Comparison of ENCODE assay signal across 10 mouse cellular contexts in the genomic region with DNA sequence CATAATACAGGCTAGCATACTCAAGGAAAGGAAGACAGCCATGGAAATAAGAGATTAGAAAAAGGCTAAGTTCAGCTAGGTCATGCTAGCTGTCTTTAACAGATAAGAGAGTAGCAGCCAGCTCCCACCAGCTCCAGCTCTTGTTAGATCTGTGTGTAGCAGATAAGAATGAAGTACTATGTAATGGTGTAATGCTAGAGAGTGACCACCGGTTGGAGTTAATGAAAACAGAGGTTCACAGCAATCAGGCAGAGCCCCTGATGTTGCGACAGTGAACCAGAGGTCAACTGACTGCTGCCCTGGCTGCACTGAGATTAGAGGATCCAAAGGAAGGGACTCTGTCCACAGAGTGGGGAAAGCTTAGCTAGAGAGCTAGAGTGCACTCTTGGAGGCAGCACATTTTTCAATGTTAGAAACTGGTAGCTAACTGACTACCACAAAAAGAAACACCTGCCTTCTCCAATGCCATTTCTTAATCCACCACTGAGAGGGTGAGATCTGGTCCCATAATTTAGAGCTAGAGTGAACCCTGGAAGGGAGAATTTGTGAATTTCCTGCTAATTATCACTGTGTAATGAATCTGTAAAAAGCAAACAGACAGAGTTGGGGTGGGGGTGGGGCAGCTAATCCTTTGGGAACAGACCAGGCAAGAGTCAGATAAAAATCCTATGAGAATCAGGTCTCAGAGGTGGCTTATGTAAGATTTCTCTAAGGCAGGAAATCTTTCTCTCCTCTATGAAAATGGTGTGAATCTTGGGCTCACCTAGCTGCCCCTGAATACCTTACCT. TPM values are rescaled to one million over a fixed set of nuclear protein-coding genes. Genes with fewer than 3 reads are reported as not detected.
DNase-seq lines count a peak whose midpoint lies in the region; ATAC-seq and TF ChIP-seq lines count a peak whose summit lies in the region.
"Had no signal": no experiment of that assay in that cellular context is flagged by ENCODE, and none has a peak within 500 bp of the region (broad histone marks: within the 10 kb centered on the region; RNA-seq: fewer than 3 reads in every experiment).

No protein-coding gene starts in this region.

- no peak for TF ChIP-seq CTCF in midbrain, postnatal 0 days (IDR thresholded peaks at IDR 0.05)

- 19% methylated on average over 2 of the region's 2 CpGs for WGBS in midbrain, embryonic 11.5 days
- WGBS in midbrain, postnatal 0 days: 31% methylated on average over 2 of the region's 2 CpGs

- H3K27me3 ChIP-seq in midbrain, embryonic 11.5 days (ENCODE audit: control insufficient read depth, insufficient read depth, low read length): no peaks in the 10 kb centered on the region
- H3K27me3 ChIP-seq in midbrain, postnatal 0 days (ENCODE audit: insufficient read depth, low read length): no peaks in the 10 kb centered on the region

- no peak overlapping the region for H3K4me2 ChIP-seq in midbrain, embryonic 11.5 days
- H3K4me2 ChIP-seq in midbrain, postnatal 0 days (ENCODE audit: low read depth, low read length, poor library complexity, severe bottlenecking): no peak overlapping the region

- no peaks in the 10 kb centered on the region for H3K36me3 ChIP-seq in midbrain, embryonic 11.5 days (ENCODE audit: control insufficient read depth, insufficient read depth, low read length)
- H3K36me3 ChIP-seq in midbrain, postnatal 0 days (ENCODE audit: insufficient read depth, low read length): no peaks in the 10 kb centered on the region
- H3K36me3 ChIP-seq: limb, embryonic 10.5 days had no signal

- no peak overlapping the region; the same call in 1 of the 2 replicates for H3K27ac ChIP-seq in midbrain, embryonic 11.5 days (ENCODE audit: low read depth, low read length)
- H3K27ac ChIP-seq in midbrain, postnatal 0 days (ENCODE audit: low read depth, low read length): no peak overlapping the region
- H3K27ac ChIP-seq: limb, embryonic 10.5 days had no signal

- no peaks in the 10 kb centered on the region for H3K4me1 ChIP-seq in midbrain, embryonic 11.5 days (ENCODE audit: control insufficient read depth, insufficient read depth, low read length)
- no peaks in the 10 kb centered on the region for H3K4me1 ChIP-seq in midbrain, postnatal 0 days (ENCODE audit: insufficient read depth, low read length)
- H3K4me1 ChIP-seq: limb, embryonic 10.5 days had no signal

- H3K4me3 ChIP-seq in midbrain, embryonic 11.5 days (ENCODE audit: low read depth, low read length): no peak overlapping the region
- H3K4me3 ChIP-seq in midbrain, postnatal 0 days (ENCODE audit: low read depth, low read length): no peak overlapping the region
- H3K4me3 ChIP-seq: limb, embryonic 10.5 days had no signal

- ATAC-seq in midbrain, embryonic 11.5 days (ENCODE audit: low FRiP score): peak; percentile 83
- no peak for ATAC-seq in midbrain, postnatal 0 days (ENCODE audit: low FRiP score)
- peak; percentile 56 to 77 for ATAC-seq in hematopoietic stem cell, adult 5-6 weeks (replicated peaks in 1 of 2; ENCODE audit: insufficient read depth in 1 of 2, low FRiP score in 2 of 2, low TSS enrichment in 1 of 2, low read depth in 1 of 2, poor library complexity in 2 of 2, severe bottlenecking in 2 of 2)

- DNase-seq in adrenal gland, postnatal 10 days: peak; percentile 9
- no peak for DNase-seq in adrenal gland, postnatal 4 days (ENCODE audit: low spot score in 2 of 2)
- no peak for DNase-seq in midbrain, embryonic 11.5 days (ENCODE audit: low spot score, missing footprints)
- no peak for DNase-seq in midbrain, postnatal 0 days (ENCODE audit: low spot score)
- peak; percentile 7 for DNase-seq in mesoderm, embryonic 11.5 days (ENCODE audit: low read depth, low spot score)
- DNase-seq in left cerebral cortex, postnatal 10 days (ENCODE audit: extremely low spot score in 1 of 2, low spot score in 2 of 2): no peak
- no peak for DNase-seq in gastrocnemius, postnatal 4 days (ENCODE audit: low spot score in 2 of 2)

- no peaks in the 10 kb centered on the region for H3K9me3 ChIP-seq in midbrain, embryonic 11.5 days (ENCODE audit: control insufficient read depth, low read length)
- no peaks in the 10 kb centered on the region for H3K9me3 ChIP-seq in midbrain, postnatal 0 days (ENCODE audit: low read length)
- H3K9me3 ChIP-seq: limb, embryonic 10.5 days had no signal

- intact Hi-C loops in left cerebral cortex, postnatal 10 days (cut with DNase I): no loop called here

- H3K9ac ChIP-seq in midbrain, embryonic 11.5 days (ENCODE audit: low read length): no peak overlapping the region
- no peak overlapping the region for H3K9ac ChIP-seq in midbrain, postnatal 0 days (replicated peaks; ENCODE audit: low read length, poor library complexity, severe bottlenecking)

RNA-seq across cellular contexts. Expression of a gene that starts 16.0 kb away (rescaled TPM):
- 1 to 10 TPM in 1 of 2 experiments, under 1 TPM in 1; 0.69 to 1.6 TPM for total RNA-seq in adrenal gland, postnatal 10 days (2021)
- 1 to 10 TPM; 1.2 to 1.7 TPM for total RNA-seq in adrenal gland, postnatal 4 days (2021)
- polyA plus RNA-seq in midbrain, embryonic 11.5 days (2014; fragmentation: Nextera tagmentation; extraction: Ambion mirVana): 0.36 TPM in 1 of 2 replicates, not detected in the other
- total RNA-seq in midbrain, postnatal 0 days (2014; rRNA removed): 2.6 and 3.7 TPM in 2 replicates
- polyA plus RNA-seq in midbrain, postnatal 0 days (2015; fragmentation: Nextera tagmentation; extraction: Ambion mirVana): 1.0 and 1.2 TPM in 2 replicates
- total RNA-seq in hematopoietic stem cell, adult 5-6 weeks (2017): 5.9 and 15.4 TPM in 2 replicates
- under 1 TPM in 1 of 2 experiments, not detected in 1; 0.13 TPM for total RNA-seq in left cerebral cortex, postnatal 10 days (2021)
- under 1 TPM; 0.13 to 0.42 TPM for total RNA-seq in gastrocnemius, postnatal 4 days (2021)
- polyA plus RNA-seq: limb, embryonic 10.5 days had no signal

RNA-seq across cellular contexts. Expression of a gene that starts 16.2 kb away (rescaled TPM):
- under 1 TPM in 1 of 2 experiments, not detected in 1; 0.09 TPM for total RNA-seq in adrenal gland, postnatal 10 days (2021)
- total RNA-seq in adrenal gland, postnatal 4 days (2021): under 1 TPM in 1 of 2 experiments, not detected in 1; 0.20 TPM
- 0.25 TPM in 1 of 2 replicates, not detected in the other for polyA plus RNA-seq in midbrain, embryonic 11.5 days (2014; fragmentation: Nextera tagmentation; extraction: Ambion mirVana)
- total RNA-seq in midbrain, postnatal 0 days (2014; rRNA removed): 0.14 and 0.38 TPM in 2 replicates
- 0.07 and 0.17 TPM in 2 replicates for polyA plus RNA-seq in midbrain, postnatal 0 days (2015; fragmentation: Nextera tagmentation; extraction: Ambion mirVana)
- 0.74 and 1.4 TPM in 2 replicates for total RNA-seq in hematopoietic stem cell, adult 5-6 weeks (2017)
- total RNA-seq in left cerebral cortex, postnatal 10 days (2021): under 1 TPM; 0.30 to 0.47 TPM
- total RNA-seq in gastrocnemius, postnatal 4 days (2021): under 1 TPM in 1 of 2 experiments, not detected in 1; 0.10 TPM
- total RNA-seq: gastrocnemius, adult 18-20 months had no signal
- polyA plus RNA-seq: limb, embryonic 10.5 days had no signal

RNA-seq across cellular contexts. Expression of a gene that starts 48.9 kb away (rescaled TPM):
- 1 to 10 TPM in 1 of 2 experiments, under 1 TPM in 1; 0.60 to 1.2 TPM for total RNA-seq in adrenal gland, postnatal 10 days (2021)
- total RNA-seq in adrenal gland, postnatal 4 days (2021): 1 to 10 TPM; 1.5 to 2.0 TPM
- polyA plus RNA-seq in midbrain, embryonic 11.5 days (2014; fragmentation: Nextera tagmentation; extraction: Ambion mirVana): 0.10 TPM in 1 of 2 replicates, not detected in the other
- 0.49 and 0.57 TPM in 2 replicates for total RNA-seq in midbrain, postnatal 0 days (2014; rRNA removed)
- polyA plus RNA-seq in midbrain, postnatal 0 days (2015; fragmentation: Nextera tagmentation; extraction: Ambion mirVana): 0.58 and 1.2 TPM in 2 replicates
- 0.74 and 0.94 TPM in 2 replicates for total RNA-seq in hematopoietic stem cell, adult 5-6 weeks (2017)
- total RNA-seq in left cerebral cortex, postnatal 10 days (2021): under 1 TPM; 0.21 to 0.51 TPM
- under 1 TPM; 0.34 to 0.37 TPM for total RNA-seq in gastrocnemius, postnatal 4 days (2021)

RNA-seq across cellular contexts. Expression of a gene that starts 54.9 kb away (rescaled TPM):
- under 1 TPM; 0.15 to 0.30 TPM for total RNA-seq in adrenal gland, postnatal 10 days (2021)
- total RNA-seq in adrenal gland, postnatal 4 days (2021): under 1 TPM; 0.56 to 0.68 TPM
- polyA plus RNA-seq in midbrain, embryonic 11.5 days (2014; fragmentation: Nextera tagmentation; extraction: Ambion mirVana): 0.22 and 0.33 TPM in 2 replicates
- 1.4 and 1.9 TPM in 2 replicates for total RNA-seq in midbrain, postnatal 0 days (2014; rRNA removed)
- 1.4 and 1.5 TPM in 2 replicates for polyA plus RNA-seq in midbrain, postnatal 0 days (2015; fragmentation: Nextera tagmentation; extraction: Ambion mirVana)
- total RNA-seq in hematopoietic stem cell, adult 5-6 weeks (2017): 2.6 and 3.6 TPM in 2 replicates
- total RNA-seq in left cerebral cortex, postnatal 10 days (2021): 1 to 10 TPM; 2.1 to 2.3 TPM
- under 1 TPM in 1 of 2 experiments, not detected in 1; 0.44 TPM for total RNA-seq in gastrocnemius, postnatal 4 days (2021)
- total RNA-seq: gastrocnemius, adult 18-20 months had no signal
- polyA plus RNA-seq: limb, embryonic 10.5 days had no signal

Comparison
In these comparisons a context has a peak if more than half of its experiments do, and no peak if none do; other contexts are left out.
1. DNase-seq: peak in adrenal gland, postnatal 10 days (single experiment) and mesoderm, embryonic 11.5 days (single experiment); none in adrenal gland, postnatal 4 days (0 of 2), midbrain, embryonic 11.5 days (single experiment), midbrain, postnatal 0 days (single experiment), left cerebral cortex, postnatal 10 days (0 of 2) and gastrocnemius, postnatal 4 days (0 of 2).